8 mouse cellular contexts compared by ENCODE assay signal in genomic region chr9:61965411-61965930, GRCm38 (mm10). TPM values are rescaled to one million over a fixed set of nuclear protein-coding genes. Genes with fewer than 3 reads are reported as not detected.
DNase-seq lines count a peak whose midpoint lies in the region; ATAC-seq lines count a peak whose summit lies in the region.

No protein-coding gene starts in this region.

- no peak overlapping the region for H3K4me3 ChIP-seq in liver, embryonic 12.5 days
- H3K4me3 ChIP-seq in intestine, embryonic 14.5 days (ENCODE audit: low read depth, low read length) = no peak overlapping the region
- no peak overlapping the region for H3K4me3 ChIP-seq in midbrain, embryonic 15.5 days

- H3K9me3 ChIP-seq in liver, embryonic 12.5 days (replicated peaks) = no peaks in the 10 kb centered on the region
- H3K9me3 ChIP-seq in intestine, embryonic 14.5 days (ENCODE audit: control insufficient read depth, low read length) = no peaks in the 10 kb centered on the region
- no peaks in the 10 kb centered on the region for H3K9me3 ChIP-seq in midbrain, embryonic 15.5 days

- peaks cover 21% of the 10 kb centered on the region for H3K4me1 ChIP-seq in liver, embryonic 12.5 days
- 0 out of 2 replicates have a peak, but pooled peaks cover 5% of the 10 kb centered on the region for H3K4me1 ChIP-seq in intestine, embryonic 14.5 days (replicated peaks; ENCODE audit: control insufficient read depth, insufficient read depth, low read length)
- peaks cover 4% of the 10 kb centered on the region for H3K4me1 ChIP-seq in midbrain, embryonic 15.5 days

- intact Hi-C loops in left cerebral cortex, postnatal 4 days (cut with DNase I) = loop anchor here (5.0 kb wide), 1 partner anchor 277 kb away; no protein-coding TSS in a partner anchor

- H3K4me2 ChIP-seq in liver, embryonic 12.5 days = no peak overlapping the region
- H3K4me2 ChIP-seq in intestine, embryonic 14.5 days (ENCODE audit: low read length) = no peak overlapping the region
- H3K4me2 ChIP-seq in midbrain, embryonic 15.5 days = no peak overlapping the region

- no peak overlapping the region; the same call in 1 of the 2 replicates for H3K27ac ChIP-seq in liver, embryonic 12.5 days
- no peak overlapping the region for H3K27ac ChIP-seq in intestine, embryonic 14.5 days (ENCODE audit: low read depth)
- no peak overlapping the region for H3K27ac ChIP-seq in midbrain, embryonic 15.5 days

- DNase-seq in liver = peak; percentile 64
- DNase-seq in cerebellum, postnatal 10 days = peak; percentile 88
- peak; percentile 57 to 66 for DNase-seq in frontal cortex, postnatal 25 days (ENCODE audit: low spot score in 2 of 2)
- peak; percentile 90 for DNase-seq in intestine, embryonic 14.5 days (ENCODE audit: low spot score)
- DNase-seq in left cerebral cortex, postnatal 4 days = peak; percentile 79
- peak; percentile 60 to 79 for DNase-seq in spleen, postnatal 10 days (ENCODE audit: low spot score in 2 of 2)

- H3K36me3 ChIP-seq in liver, embryonic 12.5 days = no peaks in the 10 kb centered on the region
- H3K36me3 ChIP-seq in intestine, embryonic 14.5 days (ENCODE audit: control insufficient read depth, insufficient read depth, low read length) = no peaks in the 10 kb centered on the region
- H3K36me3 ChIP-seq in midbrain, embryonic 15.5 days (replicated peaks) = no peaks in the 10 kb centered on the region

- no peak for ATAC-seq in liver, embryonic 12.5 days
- peak; percentile 66; the same call in 1 of the 2 replicates for ATAC-seq in intestine, embryonic 14.5 days (replicated peaks; ENCODE audit: low FRiP score, low TSS enrichment, low read depth)
- ATAC-seq in midbrain, embryonic 15.5 days (replicated peaks) = peak; percentile 30; the same call in 1 of the 2 replicates

- no peak overlapping the region for H3K9ac ChIP-seq in liver, embryonic 12.5 days
- no peak overlapping the region for H3K9ac ChIP-seq in intestine, embryonic 14.5 days (ENCODE audit: low read length)
- no peak overlapping the region for H3K9ac ChIP-seq in midbrain, embryonic 15.5 days

- H3K27me3 ChIP-seq in liver, embryonic 12.5 days (replicated peaks) = peaks cover 15% of the 10 kb centered on the region; the same call in 1 of the 2 replicates
- no peaks in the 10 kb centered on the region for H3K27me3 ChIP-seq in intestine, embryonic 14.5 days (replicated peaks; ENCODE audit: control insufficient read depth, insufficient read depth, low read length)
- H3K27me3 ChIP-seq in midbrain, embryonic 15.5 days (replicated peaks) = no peaks in the 10 kb centered on the region

- WGBS in liver, embryonic 12.5 days (ENCODE audit: insufficient replicate concordance) = 16% methylated on average over 4 of the region's 4 CpGs
- 45% methylated on average over 4 of the region's 4 CpGs for WGBS in intestine, embryonic 14.5 days
- 39% methylated on average over 4 of the region's 4 CpGs for WGBS in midbrain, embryonic 15.5 days

RNA-seq across cellular contexts. Expression of gene Kif23, which starts 18.9 kb away (rescaled TPM):
- polyA plus RNA-seq in liver, embryonic 12.5 days (2016; fragmentation: Nextera tagmentation; extraction: Ambion mirVana) = 73.5 and 91.5 TPM in 2 replicates
- 115 and 121 TPM in 2 replicates for polyA plus RNA-seq in intestine, embryonic 14.5 days (2014; fragmentation: Nextera tagmentation; extraction: Ambion mirVana)
- 10 to 100 TPM; 11.2 to 13.1 TPM for total RNA-seq in left cerebral cortex, postnatal 4 days (2021)
- polyA plus RNA-seq in midbrain, embryonic 15.5 days (2015; fragmentation: Nextera tagmentation; extraction: Ambion mirVana) = 16.2 and 16.9 TPM in 2 replicates

RNA-seq across cellular contexts. Expression of gene Rplp1, which starts 51.1 kb away (rescaled TPM):
- polyA plus RNA-seq in liver, embryonic 12.5 days (2016; fragmentation: Nextera tagmentation; extraction: Ambion mirVana) = 1,190 and 1,274 TPM in 2 replicates
- 1,834 and 1,981 TPM in 2 replicates for polyA plus RNA-seq in intestine, embryonic 14.5 days (2014; fragmentation: Nextera tagmentation; extraction: Ambion mirVana)
- 1,000 to 10,000 TPM; 2,004 to 2,011 TPM for total RNA-seq in left cerebral cortex, postnatal 4 days (2021)
- 856 and 860 TPM in 2 replicates for polyA plus RNA-seq in midbrain, embryonic 15.5 days (2015; fragmentation: Nextera tagmentation; extraction: Ambion mirVana)
